Mouse (Mus musculus) cerebellum, postnatal 25 days (tissue): ENCODE measurements at regions not wholly inside any gene's neighbourhood (a gene's known extent, or its start where the extent isn't known, plus 50 kb on each side); places are given as distances from the start of the nearest gene placed in this dataset.

Experiments
- DNase-seq, 2 experiments: peaks; one replicate each; pipeline ENCODE4 v3.0.0; 2021; ENCODE audit warnings: mixed read lengths in 2 of 2

GRCm38 (mm10) chr8:26356801-26357200 is 237.5 kb downstream of the Gm45692 start:
- DNase-seq: no peak

GRCm38 (mm10) chr8:26358711-26359136 is 239.4 kb downstream of the Gm45692 start:
- DNase-seq: no peak

DNA sequence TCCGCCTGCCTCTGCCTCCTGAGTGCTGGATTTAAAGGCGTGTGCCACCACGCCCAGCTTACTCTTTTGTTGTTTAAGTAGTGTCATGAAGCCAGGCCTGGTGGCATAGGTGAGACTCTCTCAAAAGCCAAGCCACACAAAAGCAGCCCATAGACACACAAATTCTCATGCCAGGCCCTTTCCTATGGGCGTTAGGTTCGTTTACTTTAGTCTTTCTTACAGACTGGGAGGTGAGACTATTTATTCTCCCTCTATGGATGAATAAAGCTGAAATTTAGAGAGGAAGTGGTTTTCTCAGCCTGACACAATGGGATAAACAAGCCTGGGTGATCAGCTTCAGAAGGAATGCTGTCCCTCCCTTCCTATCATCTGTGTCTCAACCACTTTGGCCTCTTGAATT is 243.0 kb downstream of the Gm45692 start:
- DNase-seq: no peak

GRCm38 (mm10) chr8:26363616-26364015 is 244.3 kb downstream of the Gm45692 start:
- DNase-seq: no peak

DNA sequence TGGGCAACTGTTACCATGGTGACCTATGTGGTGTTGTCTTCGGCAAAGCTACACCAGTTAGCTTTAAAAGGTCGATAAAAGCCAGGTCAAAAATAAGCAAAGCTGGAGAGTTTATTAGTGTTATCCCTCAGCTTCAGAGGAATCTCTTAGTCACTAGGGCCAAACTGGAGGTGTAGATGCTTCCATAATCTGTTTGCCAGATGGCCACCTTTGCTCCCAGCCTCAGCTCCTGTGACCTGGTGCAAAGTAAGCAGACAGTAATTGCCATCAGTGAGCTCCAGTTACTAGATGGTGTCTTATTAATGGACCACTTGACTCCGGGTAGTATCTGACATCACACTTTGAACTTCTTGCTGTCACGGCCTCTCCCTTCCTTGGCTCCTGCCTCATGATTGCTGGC is 245.3 kb downstream of the Gm45692 start:
- no peak for DNase-seq

- DNase-seq: peak; percentile 77 to 88
Measured at GRCm38 (mm10) chr8:26380668-26381067, 261.3 kb downstream of the Gm45692 start.

DNA sequence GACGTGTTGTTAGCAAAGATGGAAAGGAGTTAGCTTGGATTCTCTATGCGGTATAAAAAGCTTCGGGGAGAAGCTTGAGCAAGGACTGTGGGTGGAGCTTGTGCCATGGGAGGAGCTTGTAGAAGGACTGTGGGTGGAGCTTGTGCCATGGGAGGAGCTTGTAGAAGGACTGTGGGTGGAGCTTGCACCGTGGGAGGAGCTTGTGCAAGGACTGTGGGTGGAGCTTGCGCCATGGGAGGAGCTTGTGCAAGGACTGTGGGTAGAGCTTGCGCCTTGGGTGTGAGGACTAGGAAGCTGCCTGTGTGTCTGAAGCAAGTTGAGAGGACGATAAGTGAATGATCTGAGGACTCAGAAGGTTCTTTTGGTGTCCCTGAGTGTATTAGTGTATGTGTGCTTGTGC is 263.1 kb downstream of the Gm45692 start:
- DNase-seq: no peak

GRCm38 (mm10) chr8:26383886-26384285 is 264.6 kb downstream of the Gm45692 start:
- DNase-seq: no peak

GRCm38 (mm10) chr8:26384305-26384993 is 265.1 kb downstream of the Gm45692 start:
- peak in 1 of 2 experiments; percentile 22 for DNase-seq

GRCm38 (mm10) chr8:26384994-26385345 is 265.6 kb downstream of the Gm45692 start:
- no peak for DNase-seq

GRCm38 (mm10) chr8:26395061-26395460 is 275.7 kb downstream of the Gm45692 start:
- peak in 1 of 2 experiments; percentile 14 for DNase-seq

DNA sequence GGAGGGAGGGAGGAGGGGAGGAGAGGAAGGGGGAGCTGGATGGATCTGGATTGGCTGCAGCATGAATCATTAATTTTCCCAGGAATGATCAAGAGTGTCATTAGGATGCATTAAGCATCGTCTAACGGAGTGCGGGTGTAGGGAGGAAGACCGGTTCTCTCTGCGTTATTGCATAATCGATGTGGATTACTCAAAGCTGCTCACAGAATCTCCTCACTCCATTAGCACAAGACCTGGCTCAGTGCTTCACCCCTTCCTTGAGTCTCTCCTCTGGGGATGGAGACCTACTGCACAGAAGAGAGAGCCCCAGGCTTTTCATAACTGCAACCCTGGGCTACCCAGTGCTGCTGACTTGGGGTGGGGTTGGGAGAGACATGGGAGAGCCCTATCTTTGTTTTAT is 300.7 kb downstream of the Gm45692 start:
- DNase-seq: no peak

- no peak for DNase-seq
Measured at GRCm38 (mm10) chr8:26420536-26420935, 301.2 kb downstream of the Gm45692 start.

DNA sequence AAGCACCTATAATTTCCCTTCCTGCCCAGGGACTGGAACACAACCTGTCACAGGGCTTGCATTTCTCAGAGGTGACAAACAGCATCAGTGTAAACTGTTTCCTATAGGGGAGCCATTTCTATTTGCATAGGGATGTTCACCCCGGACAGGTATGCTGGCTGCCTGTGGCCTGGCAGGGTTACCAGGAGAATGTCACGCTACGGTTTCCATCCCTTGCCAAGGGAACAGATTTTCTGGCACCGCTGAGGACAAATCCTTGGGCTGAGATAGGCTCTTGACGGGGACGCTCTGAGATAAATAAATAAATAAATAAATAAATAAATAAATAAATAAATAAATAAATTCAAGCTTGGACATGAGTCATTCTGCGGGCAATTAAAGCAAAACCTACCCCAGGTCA is 308.0 kb downstream of the Gm45692 start:
- DNase-seq: peak; percentile 58 to 73

- peak; percentile 48 to 55 for DNase-seq
Measured at GRCm38 (mm10) chr8:26429751-26430327, 310.5 kb downstream of the Gm45692 start.

GRCm38 (mm10) chr8:26432161-26432919 is 313.0 kb downstream of the Gm45692 start:
- no peak for DNase-seq

GRCm38 (mm10) chr8:26436236-26436635 is 316.9 kb downstream of the Gm45692 start:
- DNase-seq: peak in 1 of 2 experiments; percentile 27

DNA sequence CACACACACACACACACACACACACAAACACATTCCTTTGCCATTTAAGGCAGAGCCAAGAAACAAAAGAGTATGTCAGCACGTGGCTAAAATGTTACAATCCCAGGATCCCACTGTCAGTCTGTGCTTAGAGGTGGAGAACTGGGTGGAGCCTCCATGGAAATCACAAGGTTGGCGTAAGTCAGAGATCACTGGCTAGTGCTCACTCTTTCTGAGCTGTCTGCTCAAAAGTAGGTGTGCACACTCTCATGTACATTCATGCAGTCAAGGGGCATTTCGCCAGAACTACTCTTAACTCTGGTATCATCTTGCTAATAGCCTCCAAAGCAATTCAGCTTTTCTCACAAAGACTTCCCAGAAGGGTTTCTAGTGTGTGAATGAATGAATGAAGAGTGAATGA is 318.2 kb downstream of the Gm45692 start:
- no peak for DNase-seq

- no peak for DNase-seq
Measured at GRCm38 (mm10) chr8:26438246-26438862, 319.0 kb downstream of the Gm45692 start.

- peak in 1 of 2 experiments; percentile 9 for DNase-seq
Measured at GRCm38 (mm10) chr8:26438877-26439276, 319.5 kb downstream of the Gm45692 start.

DNA sequence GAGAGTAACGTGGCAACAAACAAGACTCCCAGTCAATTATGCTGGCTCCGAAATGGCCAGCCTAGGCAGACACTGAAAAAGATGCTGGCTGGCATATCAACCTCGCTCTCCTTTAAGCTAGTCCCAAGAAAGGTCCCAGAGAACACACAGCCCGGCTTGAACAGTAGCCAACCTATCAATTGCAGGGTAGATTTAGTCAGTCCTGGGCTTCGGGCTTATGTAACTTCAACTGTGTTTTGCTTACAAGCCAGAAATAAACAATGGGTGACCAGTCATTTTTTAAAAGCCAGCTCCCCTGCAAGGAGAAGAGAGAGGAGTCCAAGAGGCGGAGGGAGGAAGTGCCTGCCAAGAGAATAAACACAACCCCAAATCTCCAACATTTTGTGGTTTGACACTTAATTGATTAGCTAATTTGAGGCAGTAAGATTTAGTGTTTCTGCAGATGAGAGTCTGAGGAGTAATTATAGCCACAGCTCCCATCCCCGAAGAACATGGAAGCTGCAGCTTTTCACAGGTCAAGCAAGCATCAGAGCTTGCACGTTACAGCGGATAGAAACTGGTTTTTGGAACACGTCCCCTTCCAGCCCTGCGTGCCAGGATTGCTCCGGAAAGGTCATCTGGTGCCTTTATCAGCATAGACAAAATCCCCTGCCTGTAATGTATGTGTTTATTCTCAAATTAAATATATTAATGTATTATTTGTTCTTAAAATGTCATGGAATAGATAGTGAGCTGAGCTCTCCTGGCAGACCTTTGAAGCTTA is 322.1 kb downstream of the Gm45692 start:
- DNase-seq: peak; percentile 85

GRCm38 (mm10) chr8:26443041-26443440 is 323.7 kb downstream of the Gm45692 start:
- peak; percentile 86 to 89 for DNase-seq

DNA sequence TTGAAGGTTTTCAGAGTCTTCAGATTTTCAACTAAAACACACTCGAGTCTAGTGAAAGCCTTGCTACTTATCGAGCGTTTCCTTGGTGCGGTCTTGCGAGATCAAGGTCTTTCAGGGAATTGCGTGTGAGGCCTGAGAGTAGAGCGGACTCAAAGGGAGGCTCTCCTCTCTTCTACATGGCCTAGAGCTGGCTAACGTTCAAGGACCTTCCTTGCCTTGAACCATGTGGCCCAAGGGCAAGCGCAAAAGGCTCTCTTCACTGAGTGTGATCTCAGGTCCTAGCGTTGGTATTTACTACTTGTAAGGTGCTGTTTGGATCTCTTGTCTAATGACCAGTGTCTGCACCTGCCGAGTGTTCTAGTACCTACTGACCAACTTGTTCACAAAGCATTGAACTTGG is 324.4 kb downstream of the Gm45692 start:
- DNase-seq: no peak
